Mouse (Mus musculus) adrenal gland, adult 2 months (tissue): Measurements from ENCODE around the gene Slc35a3. TPM values are rescaled to one million over a fixed set of nuclear protein-coding genes. Genes with fewer than 3 reads are reported as not detected.
"Not testable (repeated sequence)": the region's sequence is repeated elsewhere in the genome, so short reads cannot be mapped to it uniquely, and the experiment has no call there.

ENCODE experiments used
- DNase-seq: peaks from one replicate; pipeline ENCODE4 v3.0.0; 2021
- polyA plus RNA-seq: library from polyadenylated mRNA; depleted of rRNA; stranded (reverse); fragments of >200 nt; gene quantifications from 2 replicates; pipeline ENCODE4 v1.2.3, GENCODE M21; 2012
- total RNA-seq, 2 experiments: library from RNA; stranded (reverse); gene quantifications; 2 replicates each; pipeline ENCODE4 v1.2.3; 2021

Slc35a3 gene
- total and polyA plus RNA-seq, 3 experiments = 1.1 to 26.7 (median 20.2) TPM

GRCm38 (mm10) chr3:116701601-116702000 is 11.0 kb downstream of the Slc35a3 start:
- DNase-seq = no peak

GRCm38 (mm10) chr3:116698786-116699185 is 13.8 kb downstream of the Slc35a3 start:
- DNase-seq = no peak

- no peak for DNase-seq
These were observed 17.0 kb downstream of the Slc35a3 start for GRCm38 (mm10) chr3:116695666-116695985.

- no peak for DNase-seq
These were observed 17.5 kb downstream of the Slc35a3 start for GRCm38 (mm10) chr3:116694955-116695665.

GRCm38 (mm10) chr3:116694312-116694711 is 18.3 kb downstream of the Slc35a3 start:
- no peak for DNase-seq

GRCm38 (mm10) chr3:116681160-116681559 is 31.5 kb downstream of the Slc35a3 start, which contains the start of gene Gm43191:
Gene Gm43191, minus strand, starts transcription at chr3:116681260.
- no peak for DNase-seq

GRCm38 (mm10) chr3:116664281-116664680 is 48.4 kb downstream of the Slc35a3 start:
- DNase-seq = not testable (repeated sequence)

- DNase-seq = peak; percentile 100
These were observed 50.2 kb downstream of the Slc35a3 start, which contains the start of gene Mfsd14a for GRCm38 (mm10) chr3:116662463-116662863. Gene Mfsd14a, minus strand, starts transcription at chr3:116662677.

GRCm38 (mm10) chr3:116661870-116662414 is 50.7 kb downstream of the Slc35a3 start:
- DNase-seq = no peak

GRCm38 (mm10) chr3:116661288-116661869 is 51.3 kb downstream of the Slc35a3 start:
- no peak for DNase-seq

- DNase-seq = no peak
These were observed 52.7 kb downstream of the Slc35a3 start for GRCm38 (mm10) chr3:116659856-116660430.

- DNase-seq = no peak
These were observed 53.6 kb downstream of the Slc35a3 start for GRCm38 (mm10) chr3:116658928-116659565.

- DNase-seq = no peak
These were observed 56.3 kb downstream of the Slc35a3 start for GRCm38 (mm10) chr3:116656184-116656965.

- DNase-seq = not testable (repeated sequence)
These were observed 58.6 kb downstream of the Slc35a3 start for GRCm38 (mm10) chr3:116654051-116654450.

- no peak for DNase-seq
These were observed 59.2 kb downstream of the Slc35a3 start for GRCm38 (mm10) chr3:116653278-116653945.

GRCm38 (mm10) chr3:116652033-116652446 is 60.6 kb downstream of the Slc35a3 start:
- no peak for DNase-seq

- no peak for DNase-seq
These were observed 61.9 kb downstream of the Slc35a3 start for GRCm38 (mm10) chr3:116650698-116651097.

GRCm38 (mm10) chr3:116648805-116649204 is 63.8 kb downstream of the Slc35a3 start:
- DNase-seq = no peak

GRCm38 (mm10) chr3:116646387-116646786 is 66.2 kb downstream of the Slc35a3 start:
- DNase-seq = no peak

- no peak for DNase-seq
These were observed 70.3 kb downstream of the Slc35a3 start for GRCm38 (mm10) chr3:116642373-116642772.

- no peak for DNase-seq
These were observed 70.7 kb downstream of the Slc35a3 start for GRCm38 (mm10) chr3:116641811-116642371.
